Mouse (Mus musculus) myocyte (in vitro differentiated cells): Measurements from ENCODE around the gene Tnfrsf14. TPM values are rescaled to one million over a fixed set of nuclear protein-coding genes. Genes with fewer than 3 reads are reported as not detected.

Source experiments
- H3K27me3 ChIP-seq: one replicate; pipeline ENCODE4 v1.6.1; 2011; ENCODE audit not compliant: control insufficient read depth, insufficient read depth, insufficient read length
- H3K36me3 ChIP-seq: one replicate; pipeline ENCODE4 v1.6.1; 2011; ENCODE audit not compliant: control insufficient read depth, insufficient read depth
- H3K4me2 ChIP-seq: one replicate; pipeline ENCODE4 v1.6.1; 2011; ENCODE audit warnings: low read depth, control low read depth
- H3K4me3 ChIP-seq: one replicate; pipeline ENCODE4 v1.5.1; 2011; ENCODE audit warnings: mild to moderate bottlenecking, control low read depth, moderate library complexity
- H3K79me2 ChIP-seq: one replicate; pipeline ENCODE4 v1.6.1; 2011; ENCODE audit not compliant: control insufficient read depth, insufficient read depth
- H3ac ChIP-seq: one replicate; pipeline ENCODE4 v1.6.1; 2011; ENCODE audit not compliant: control insufficient read depth, insufficient read length
- CEBPB ChIP-seq: IDR thresholded peaks from 2 replicates; pipeline ENCODE4 v1.6.1; 2011; ENCODE audit warnings: mild to moderate bottlenecking, moderate library complexity; ENCODE audit not compliant: poor library complexity, insufficient read depth, severe bottlenecking
- E2F4 ChIP-seq: IDR thresholded peaks from one replicate; pipeline ENCODE4 v1.6.1; 2011; ENCODE audit warnings: mild to moderate bottlenecking, control low read depth, moderate library complexity; ENCODE audit not compliant: insufficient read depth
- MAX ChIP-seq: IDR thresholded peaks from one replicate; pipeline ENCODE4 v1.6.1; 2011; ENCODE audit warnings: low read depth, mild to moderate bottlenecking, control low read depth
- MYOD1 ChIP-seq, 3 experiments: IDR thresholded peaks; one replicate each; pipeline ENCODE4 v1.6.1; 2011; ENCODE audit warnings: control low read depth in 2 of 3, low read depth in 2 of 3, mild to moderate bottlenecking in 2 of 3, moderate library complexity in 1 of 3; ENCODE audit not compliant: insufficient read length in 2 of 3, control insufficient read depth in 1 of 3
- MYOG ChIP-seq, 3 experiments: IDR thresholded peaks; one replicate each; pipeline ENCODE4 v1.6.1; 2011; ENCODE audit warnings: control low read depth in 2 of 3, low read depth in 2 of 3, mild to moderate bottlenecking in 2 of 3; ENCODE audit not compliant: insufficient read length in 2 of 3, control insufficient read depth in 1 of 3, insufficient read depth in 1 of 3
- POLR2A ChIP-seq: IDR thresholded peaks from one replicate; pipeline ENCODE4 v1.6.1; 2011; ENCODE audit warnings: low read depth, mild to moderate bottlenecking, control low read depth, moderate library complexity; ENCODE audit not compliant: insufficient read length
- POLR2AphosphoS2 ChIP-seq: IDR thresholded peaks from one replicate; pipeline ENCODE4 v1.6.1; 2011; ENCODE audit warnings: low read depth, control low read depth; ENCODE audit not compliant: insufficient read length
- REST ChIP-seq: IDR thresholded peaks from one replicate; pipeline ENCODE4 v1.6.1; 2011; ENCODE audit warnings: mild to moderate bottlenecking, control low read depth, moderate library complexity; ENCODE audit not compliant: insufficient read depth, insufficient read length
- SRF ChIP-seq: IDR thresholded peaks from one replicate; pipeline ENCODE4 v1.6.1; 2011; ENCODE audit warnings: low read depth; ENCODE audit not compliant: control insufficient read depth, insufficient read length
- TCF12 ChIP-seq: IDR thresholded peaks from one replicate; pipeline ENCODE4 v1.6.1; 2011; ENCODE audit warnings: mild to moderate bottlenecking, control low read depth; ENCODE audit not compliant: poor library complexity, insufficient read depth, severe bottlenecking
- TCF3 ChIP-seq: IDR thresholded peaks from one replicate; pipeline ENCODE4 v1.6.1; 2011; ENCODE audit warnings: low read depth, control low read depth; ENCODE audit not compliant: insufficient read length
- USF1 ChIP-seq: IDR thresholded peaks from one replicate; pipeline ENCODE4 v1.6.1; 2011; ENCODE audit warnings: low read depth, mild to moderate bottlenecking, control low read depth, moderate library complexity
- polyA plus RNA-seq: library from polyadenylated mRNA; unstranded; fragments of >200 nt; fragmentation: generic; extraction: Trizol; gene quantifications from one replicate; pipeline ENCODE4 v1.2.1, GENCODE M21; 2012; ENCODE audit warnings: missing spikeins

Tnfrsf14 gene
- polyA plus RNA-seq, 1 experiment = 0.43 TPM

- no peak overlapping the region for H3K4me2 ChIP-seq
- H3K79me2 ChIP-seq = no peaks in the 10 kb centered on the region
- no peak overlapping the region for H3ac ChIP-seq
- H3K4me3 ChIP-seq = no peak overlapping the region
- peaks cover 12% of the 10 kb centered on the region for H3K27me3 ChIP-seq
- no peaks in the 10 kb centered on the region for H3K36me3 ChIP-seq
- TF ChIP-seq CEBPB (no peak), MAX (no peak), TCF12 (no peak), POLR2AphosphoS2 (no peak)
Measured at GRCm38 (mm10) chr4:154915286-154915685, 13.1 kb downstream of the Tnfrsf14 start.

GRCm38 (mm10) chr4:154914707-154915106 lies 13.7 kb downstream of the Tnfrsf14 start:
- Histone ChIP-seq H3K4me2 (no peak overlapping the region), H3K79me2 (no peaks in the 10 kb centered on the region), H3K4me3 (no peak overlapping the region), H3K27me3 (peaks cover 12% of the 10 kb centered on the region), H3ac (no peak overlapping the region), H3K36me3 (no peaks in the 10 kb centered on the region)
- TF ChIP-seq MAX (no peak), POLR2AphosphoS2 (no peak), MYOG (IDR thresholded peaks at IDR 0.05; ENCODE audit: control insufficient read depth in 1 of 3, insufficient read depth in 1 of 3, insufficient read length in 2 of 3, low read depth in 2 of 3) (no peak), TCF3 (no peak)

GRCm38 (mm10) chr4:154914252-154914651 lies 14.1 kb downstream of the Tnfrsf14 start:
- no peaks in the 10 kb centered on the region for H3K79me2 ChIP-seq
- no peaks in the 10 kb centered on the region for H3K36me3 ChIP-seq
- H3K4me3 ChIP-seq = no peak overlapping the region
- TF ChIP-seq POLR2AphosphoS2 (no peak), MYOG (IDR thresholded peaks at IDR 0.05; ENCODE audit: control insufficient read depth in 1 of 3, insufficient read depth in 1 of 3, insufficient read length in 2 of 3, low read depth in 2 of 3) (no peak)
- H3K4me2 ChIP-seq = no peak overlapping the region
- H3ac ChIP-seq = no peak overlapping the region
- H3K27me3 ChIP-seq = peaks cover 12% of the 10 kb centered on the region

- H3K27me3 ChIP-seq = peaks cover 12% of the 10 kb centered on the region
- H3K4me3 ChIP-seq = no peak overlapping the region
- H3K79me2 ChIP-seq = no peaks in the 10 kb centered on the region
- H3ac ChIP-seq = no peak overlapping the region
- TF ChIP-seq SRF (no peak), MAX (no peak), TCF12 (no peak), POLR2A (no peak), TCF3 (no peak), E2F4 (no peak), USF1 (no peak), CEBPB (no peak), MYOD1 (IDR thresholded peaks at IDR 0.05; ENCODE audit: control insufficient read depth in 1 of 3, insufficient read length in 2 of 3, low read depth in 2 of 3) (no peak), POLR2AphosphoS2 (no peak), REST (no peak), MYOG (IDR thresholded peaks at IDR 0.05; ENCODE audit: control insufficient read depth in 1 of 3, insufficient read depth in 1 of 3, insufficient read length in 2 of 3, low read depth in 2 of 3) (no peak)
- H3K4me2 ChIP-seq = no peak overlapping the region
- no peaks in the 10 kb centered on the region for H3K36me3 ChIP-seq
Measured at GRCm38 (mm10) chr4:154913845-154914244, 14.5 kb downstream of the Tnfrsf14 start.

GRCm38 (mm10) chr4:154911644-154912043 lies 16.7 kb downstream of the Tnfrsf14 start:
- Histone ChIP-seq H3K4me3 (no peak overlapping the region), H3K36me3 (no peaks in the 10 kb centered on the region), H3K79me2 (no peaks in the 10 kb centered on the region), H3ac (no peak overlapping the region), H3K27me3 (peaks cover 18% of the 10 kb centered on the region), H3K4me2 (no peak overlapping the region)
- TF ChIP-seq POLR2A (no peak), E2F4 (no peak), POLR2AphosphoS2 (no peak), MYOD1 (IDR thresholded peaks at IDR 0.05; ENCODE audit: control insufficient read depth in 1 of 3, insufficient read length in 2 of 3, low read depth in 2 of 3) (no peak), MAX (no peak), CEBPB (no peak), MYOG (IDR thresholded peaks at IDR 0.05; ENCODE audit: control insufficient read depth in 1 of 3, insufficient read depth in 1 of 3, insufficient read length in 2 of 3, low read depth in 2 of 3) (no peak), TCF12 (no peak)

GRCm38 (mm10) chr4:154910606-154911522 lies 17.5 kb downstream of the Tnfrsf14 start:
- no peak overlapping the region for H3K4me3 ChIP-seq
- H3ac ChIP-seq = no peak overlapping the region
- no peaks in the 10 kb centered on the region for H3K79me2 ChIP-seq
- peaks cover 18% of the 10 kb centered on the region for H3K27me3 ChIP-seq
- no peak overlapping the region for H3K4me2 ChIP-seq
- TF ChIP-seq TCF12 (no peak), POLR2A (no peak), TCF3 (no peak), MYOG (IDR thresholded peaks at IDR 0.05; ENCODE audit: control insufficient read depth in 1 of 3, insufficient read depth in 1 of 3, insufficient read length in 2 of 3, low read depth in 2 of 3) (no peak), SRF (no peak), MAX (no peak), REST (no peak), POLR2AphosphoS2 (no peak), E2F4 (no peak), CEBPB (no peak), MYOD1 (IDR thresholded peaks at IDR 0.05; ENCODE audit: control insufficient read depth in 1 of 3, insufficient read length in 2 of 3, low read depth in 2 of 3) (no peak), USF1 (no peak)
- H3K36me3 ChIP-seq = no peaks in the 10 kb centered on the region
